Mouse (Mus musculus) adrenal gland, postnatal 25 days (tissue): ENCODE measurements around the gene Odaph. TPM values are rescaled to one million over a fixed set of nuclear protein-coding genes. Genes with fewer than 3 reads are reported as not detected.

Experiments
- DNase-seq: peaks from one replicate; pipeline ENCODE4 v3.0.0; 2021; ENCODE audit warnings: mixed read lengths
- total RNA-seq: library from RNA; stranded (reverse); gene quantifications from 2 replicates; pipeline ENCODE4 v1.2.3, GENCODE M21; 2021

The Odaph gene
- total RNA-seq, 1 experiment from 2014 or later = not detected

DNA sequence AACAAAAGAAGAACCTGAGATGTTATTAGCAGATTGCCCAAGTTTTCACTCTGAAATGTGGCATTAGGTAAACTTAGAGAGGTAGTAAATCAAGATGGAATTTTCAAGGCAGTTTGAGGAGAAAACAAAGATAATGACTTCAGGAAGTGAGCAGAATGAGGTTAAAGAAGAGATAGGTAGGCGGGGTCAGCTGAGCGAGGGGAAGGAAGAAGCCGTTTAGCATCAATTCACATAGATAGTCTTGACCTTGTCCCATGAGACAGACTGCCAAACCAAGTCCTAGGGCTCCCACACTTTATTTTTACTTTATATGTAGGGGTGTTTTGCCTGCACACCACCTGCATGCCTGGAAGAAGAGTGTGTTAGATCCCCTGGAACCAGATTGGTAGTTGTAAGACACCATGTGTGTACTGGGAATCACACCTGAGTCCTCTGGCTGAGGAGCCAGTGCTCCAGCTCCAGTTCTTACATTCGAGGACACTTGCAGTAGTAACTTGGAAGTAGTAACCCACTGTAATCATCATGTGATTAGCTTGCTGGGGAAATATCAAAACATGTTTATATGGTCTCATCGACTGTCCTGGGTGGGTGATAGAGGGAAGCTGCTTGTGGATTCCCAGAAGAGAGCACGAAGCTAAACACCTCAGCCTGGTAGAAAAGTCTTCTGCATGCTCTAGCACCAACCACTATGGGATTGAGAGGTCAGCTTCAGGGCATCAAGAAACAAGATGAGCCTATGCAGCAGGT is 4.1 kb downstream of the Odaph start:
- no peak for DNase-seq

DNA sequence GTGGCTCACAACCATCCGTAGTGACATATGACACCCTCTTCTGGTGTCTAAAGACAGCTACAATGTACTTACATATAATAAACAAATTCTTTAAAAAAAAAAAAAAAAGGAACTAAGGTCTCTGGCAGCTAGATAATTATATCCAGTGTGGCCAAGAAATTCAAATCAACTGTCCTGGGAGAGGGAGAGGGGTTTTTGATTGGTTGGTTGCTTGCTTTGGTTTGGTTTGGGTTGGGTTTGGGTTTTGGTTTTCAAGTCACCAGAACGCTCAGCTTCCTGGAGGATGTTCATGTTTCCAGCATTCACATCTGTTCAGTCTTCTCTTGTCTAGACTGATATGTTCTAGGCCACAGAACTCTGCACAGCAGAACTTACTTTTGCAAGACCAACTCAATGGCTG is 5.8 kb downstream of the Odaph start:
- no peak for DNase-seq

DNA sequence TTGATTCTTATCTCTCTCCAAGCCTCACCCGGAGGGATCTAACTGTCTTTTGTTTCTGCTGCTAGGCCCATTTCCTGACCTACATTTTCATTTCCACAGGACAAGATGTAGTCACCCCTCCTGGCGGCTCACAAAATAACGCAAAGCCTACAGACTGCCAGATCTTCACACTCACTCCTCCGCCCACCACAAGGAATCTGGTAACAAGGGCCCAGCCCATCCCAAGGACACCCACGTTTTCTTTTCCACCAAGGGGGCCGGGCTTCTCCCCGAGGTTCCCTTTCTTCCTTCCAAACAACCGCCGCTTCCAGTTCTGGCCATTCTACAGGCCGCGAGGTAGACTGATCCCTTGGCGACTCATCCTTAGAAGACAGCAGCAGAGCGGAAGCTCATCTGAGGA is 7.3 kb downstream of the Odaph start:
- peak; percentile 13 for DNase-seq

DNA sequence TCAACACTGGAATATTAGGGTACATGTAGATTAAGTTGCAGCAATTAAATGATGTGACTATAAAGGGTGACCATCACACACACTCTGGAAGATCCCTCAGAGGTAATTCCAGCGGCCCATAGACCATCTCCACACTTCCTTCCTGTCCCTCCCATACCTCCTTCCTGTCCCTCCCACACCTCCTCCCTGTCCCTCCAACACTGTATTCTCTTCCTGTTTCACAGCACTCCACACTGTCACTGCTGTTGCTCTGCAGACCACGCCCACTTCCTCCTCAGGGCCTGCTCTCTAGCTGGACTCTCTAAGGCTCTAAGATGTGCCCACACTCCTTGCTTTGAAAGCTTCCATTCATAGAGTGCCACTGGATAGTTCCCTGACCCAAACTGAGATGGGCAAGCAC is 13.5 kb downstream of the Odaph start:
- no peak for DNase-seq

DNA sequence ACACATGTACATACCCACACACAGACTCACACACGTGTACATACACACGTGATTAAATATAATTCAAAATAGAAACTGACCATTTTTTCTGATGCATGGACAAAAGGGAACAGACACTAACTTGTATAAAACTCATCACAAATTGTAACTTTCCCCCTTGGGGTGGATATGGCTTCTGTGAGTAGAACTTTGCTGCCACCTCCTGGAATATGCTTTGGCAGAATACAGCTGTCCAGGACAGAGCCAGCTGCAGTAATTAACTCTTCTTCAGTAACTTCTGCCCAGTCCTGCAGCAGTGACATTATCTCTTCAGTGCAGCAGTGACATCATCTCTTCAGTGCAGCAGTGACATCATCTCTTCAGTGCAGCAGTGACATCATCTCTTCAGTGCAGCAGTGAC is 15.7 kb downstream of the Odaph start:
- no peak for DNase-seq

DNA sequence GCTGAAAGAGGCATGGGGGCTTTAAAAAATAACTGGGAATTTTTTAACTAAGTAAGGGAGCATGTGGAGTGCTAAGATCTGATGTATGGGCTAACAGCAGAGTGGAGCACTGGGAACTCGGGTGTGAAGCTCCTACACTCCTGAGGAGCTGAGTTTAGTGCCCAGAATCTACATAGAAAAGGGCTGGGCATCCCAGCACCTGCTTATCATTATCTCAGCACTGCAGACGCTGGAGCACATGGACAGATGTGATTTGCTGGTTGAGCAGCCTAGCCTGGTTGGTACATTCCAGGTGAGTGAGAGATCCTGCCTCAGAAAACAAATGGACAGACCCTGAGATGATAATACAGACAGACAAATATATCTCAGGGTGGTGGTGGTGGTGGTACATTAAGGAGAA is 22.6 kb downstream of the Odaph start:
- DNase-seq = no peak

DNA sequence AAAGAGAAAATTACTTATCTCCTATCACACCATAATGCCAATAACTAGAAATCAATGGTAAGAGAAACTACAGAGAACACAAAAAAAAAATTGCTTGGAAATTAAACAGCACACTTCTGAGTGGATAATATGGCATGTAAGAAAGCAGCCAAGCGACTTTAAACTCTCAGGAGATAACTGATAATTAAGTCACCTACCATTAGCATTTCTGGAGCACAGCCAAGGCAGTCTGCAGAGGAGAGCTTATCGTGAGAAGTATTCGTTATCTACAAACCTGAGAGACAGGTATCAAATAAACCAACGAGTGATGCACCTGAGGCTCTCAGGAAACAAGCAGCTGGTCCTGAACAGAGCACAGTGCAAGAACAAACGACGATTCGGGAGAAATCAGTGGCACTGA is 24.5 kb downstream of the Odaph start:
- no peak for DNase-seq

DNA sequence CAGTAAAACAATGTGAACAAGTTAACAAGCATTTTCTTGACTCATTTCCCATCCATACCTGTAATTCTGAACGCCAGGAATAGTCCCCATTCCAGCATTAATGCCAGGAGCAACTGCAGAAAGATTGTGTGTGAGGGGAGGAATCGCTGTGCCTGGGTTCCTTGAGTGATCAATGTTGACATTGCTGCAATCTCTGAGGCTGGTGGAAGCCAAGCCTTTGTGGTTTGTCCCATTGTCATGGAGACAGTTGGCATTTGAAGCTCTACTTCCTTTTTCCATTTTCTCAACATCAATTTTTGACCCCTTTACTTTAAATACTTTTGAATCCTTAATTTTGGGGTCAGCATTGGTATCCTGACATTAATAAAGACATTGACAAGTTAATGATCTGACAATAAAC is 32.7 kb downstream of the Odaph start:
- DNase-seq = no peak

DNA sequence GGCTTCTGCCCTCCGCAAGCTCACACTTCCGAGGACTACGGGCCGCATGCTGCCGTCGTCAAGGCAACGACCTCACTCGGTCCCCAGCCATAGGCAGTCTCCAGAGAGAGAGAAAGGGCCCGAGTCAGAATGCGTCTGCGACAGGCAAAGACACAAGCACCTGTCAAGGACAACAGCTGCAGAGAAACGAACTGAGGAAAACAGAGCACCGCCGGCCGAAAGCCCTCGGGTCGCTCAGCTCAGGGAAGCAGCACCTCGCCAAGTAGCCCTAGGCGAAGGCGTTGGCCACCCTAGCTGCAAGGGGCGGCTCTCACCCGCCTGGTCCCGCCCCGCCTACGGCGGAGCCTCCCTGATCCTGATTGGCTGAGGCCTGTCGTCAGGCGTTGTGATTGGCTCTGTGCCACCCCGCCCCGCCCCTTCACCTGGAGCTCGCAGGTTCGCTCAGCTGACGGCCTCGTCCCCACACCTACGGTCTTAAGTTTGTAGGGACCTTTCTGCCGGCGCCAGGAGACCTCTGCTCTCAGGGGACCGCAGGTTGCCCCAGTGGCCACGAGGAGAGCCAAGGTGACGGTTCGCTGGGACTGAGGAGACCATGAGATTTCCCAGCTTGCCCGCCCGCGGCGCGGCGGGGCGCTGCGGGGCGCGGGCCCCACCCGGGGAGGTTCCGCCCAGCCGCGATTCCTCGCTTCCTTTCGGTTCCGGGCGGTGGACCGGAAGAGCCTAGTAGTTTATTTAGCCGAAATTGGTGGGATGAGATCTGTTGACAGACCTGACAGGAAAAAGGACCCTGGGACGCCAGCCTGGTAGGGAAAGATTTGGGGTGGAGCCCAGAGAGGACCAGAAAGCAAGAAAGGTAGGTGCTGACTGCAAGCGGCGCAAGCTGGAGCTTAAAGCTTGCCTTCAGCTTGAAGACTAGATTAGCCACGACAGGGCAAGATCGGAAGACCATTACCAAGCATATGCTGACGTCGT is 55.4 kb downstream of the Odaph start:
- DNase-seq = peak; percentile 95

DNA sequence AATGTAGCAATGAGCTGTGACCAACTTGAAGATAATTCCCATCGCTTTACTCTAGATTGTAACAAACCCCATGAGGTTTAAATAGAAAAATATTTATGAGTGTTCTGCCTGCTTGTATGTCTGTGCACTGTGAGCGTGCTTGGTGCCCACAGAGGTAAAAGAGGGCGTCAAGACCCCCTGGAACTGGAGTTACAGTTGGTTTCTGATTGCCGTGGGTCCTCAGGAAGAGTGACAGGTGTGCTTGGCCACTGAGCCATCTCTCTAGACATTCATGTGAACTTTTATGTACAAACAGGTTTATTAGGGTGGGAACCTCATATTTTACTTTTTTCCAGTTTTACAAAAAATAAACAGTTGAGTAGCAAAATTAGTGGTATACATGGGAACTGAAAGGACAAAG is 56.5 kb downstream of the Odaph start, which contains the start of gene Cdkl2:
TSS of gene Cdkl2 (minus strand) at position 101 of the 400 bp plus-strand sequence.
- no peak for DNase-seq

Other genes starting within 250 kb of the Odaph start
- gene Rchy1, start 24.4 kb upstream of the Odaph start, total RNA-seq = 66.9 and 85.4 TPM in 2 replicates
- gene Cdkl2, start 56.4 kb downstream of the Odaph start, total RNA-seq = 4.6 and 6.5 TPM in 2 replicates
- gene G3bp2, start 96.2 kb downstream of the Odaph start, total RNA-seq = 133 and 158 TPM in 2 replicates
- gene Uso1, start 150.5 kb downstream of the Odaph start, total RNA-seq = 82.9 and 84.1 TPM in 2 replicates
- gene U90926, start 227.9 kb downstream of the Odaph start, total RNA-seq = not detected in 2 replicates